Mouse (Mus musculus) heart, adult 18-20 months (tissue): ENCODE measurements around the gene Psmd6. TPM values are rescaled to one million over a fixed set of nuclear protein-coding genes. Genes with fewer than 3 reads are reported as not detected.

ENCODE experiments used
- DNase-seq, 2 experiments: peaks; one replicate each; pipeline ENCODE4 v3.0.0; 2021 to 2022; ENCODE audit warnings: mixed read lengths in 1 of 2
- long read RNA-seq, 2 experiments: library from polyadenylated mRNA; stranded (forward); transcript quantifications; one replicate each; pipeline ENCODE4 v2.0.0; 2021
- total RNA-seq, 2 experiments: library from RNA; stranded (reverse); gene quantifications; 2 replicates each; pipeline ENCODE4 v1.2.3; 2021

The Psmd6 gene
- 10 to 100 TPM; 85.5 to 89.7 TPM for total RNA-seq
- long read RNA-seq, experiment 1, transcript Psmd6-201 (8 exons, 1,387 nt): major isoform, 83 of 87 reads
- long read RNA-seq, experiment 1, partial matches to known transcripts: 3 of 87 reads
- long read RNA-seq, experiment 1, other reads (novel, unspliced or antisense): 1 of 87 reads
- long read RNA-seq, experiment 2, transcript Psmd6-201 (8 exons, 1,387 nt): major isoform, 46 of 49 reads
- long read RNA-seq, experiment 2, partial matches to known transcripts: 3 of 49 reads
- long read RNA-seq, experiment 2, other reads (novel, unspliced or antisense): 0 of 49 reads

GRCm38 (mm10) chr14:14120230-14121096, at the start of gene Psmd6:
Gene Psmd6 (minus strand): TSS chr14:14120984.
- DNase-seq: peak; percentile 91 to 94

GRCm38 (mm10) chr14:14110710-14111109, 10.1 kb downstream of the Psmd6 start:
- no peak for DNase-seq

GRCm38 (mm10) chr14:14104930-14105318, 15.9 kb downstream of the Psmd6 start:
- no peak for DNase-seq

- no peak for DNase-seq
Measured at GRCm38 (mm10) chr14:14104213-14104929, 16.4 kb downstream of the Psmd6 start.

GRCm38 (mm10) chr14:14101296-14101695, 19.5 kb downstream of the Psmd6 start:
- DNase-seq: no peak

GRCm38 (mm10) chr14:14100773-14101280, 20.0 kb downstream of the Psmd6 start:
- DNase-seq: no peak

GRCm38 (mm10) chr14:14098330-14098980, 22.3 kb downstream of the Psmd6 start:
- DNase-seq: peak; percentile 84 to 94

GRCm38 (mm10) chr14:14090571-14090970, 30.2 kb downstream of the Psmd6 start:
- DNase-seq: no peak

- DNase-seq: no peak
Measured at GRCm38 (mm10) chr14:14088016-14088791, 32.6 kb downstream of the Psmd6 start.

- no peak for DNase-seq
Measured at GRCm38 (mm10) chr14:14087348-14087747, 33.4 kb downstream of the Psmd6 start.

- no peak for DNase-seq
Measured at GRCm38 (mm10) chr14:14086711-14087263, 34.0 kb downstream of the Psmd6 start.

GRCm38 (mm10) chr14:14083811-14084210, 37.0 kb downstream of the Psmd6 start:
- DNase-seq: no peak

- DNase-seq: no peak
Measured at GRCm38 (mm10) chr14:14080604-14081194, 40.1 kb downstream of the Psmd6 start.

- no peak for DNase-seq
Measured at GRCm38 (mm10) chr14:14071456-14071855, 49.3 kb downstream of the Psmd6 start.

- no peak for DNase-seq
Measured at GRCm38 (mm10) chr14:14070541-14071315, 50.1 kb downstream of the Psmd6 start.

GRCm38 (mm10) chr14:14068553-14068952, 52.2 kb downstream of the Psmd6 start:
- DNase-seq: no peak

- peak; percentile 61 to 66 for DNase-seq
Measured at GRCm38 (mm10) chr14:14067648-14068472, 52.9 kb downstream of the Psmd6 start.

- DNase-seq: no peak
Measured at GRCm38 (mm10) chr14:14066241-14066640, 54.5 kb downstream of the Psmd6 start.

GRCm38 (mm10) chr14:14065142-14065498, 55.7 kb downstream of the Psmd6 start:
- DNase-seq: no peak
